Comparison of ENCODE assay signal across 16 mouse cellular contexts in the genomic region with DNA sequence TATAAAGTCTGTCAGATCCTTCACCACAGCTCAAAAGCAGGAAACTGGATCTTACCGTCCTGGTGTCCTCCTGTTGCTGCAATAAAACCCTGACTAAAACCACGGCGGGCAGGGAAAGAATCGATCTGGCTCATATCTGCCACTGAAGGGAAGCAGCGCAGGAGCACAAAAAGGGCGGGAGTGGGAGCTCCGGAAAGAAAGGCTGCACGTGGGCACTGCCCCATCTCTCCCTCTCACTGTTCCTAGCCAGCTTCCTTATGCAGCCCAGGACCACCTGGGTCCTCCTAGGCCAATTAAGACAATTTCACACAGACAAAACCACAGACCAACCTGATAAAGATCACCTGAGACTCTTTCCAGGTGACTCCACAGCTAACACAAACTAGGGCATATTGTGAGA. TPM values are rescaled to one million over a fixed set of nuclear protein-coding genes. Genes with fewer than 3 reads are reported as not detected.
A peak's percentile ranks its signal among the peaks of the same experiment; 100 is the strongest.
DNase-seq lines count a peak whose midpoint lies in the region; ATAC-seq and TF ChIP-seq lines count a peak whose summit lies in the region.
"Had no signal": no experiment of that assay in that cellular context is flagged by ENCODE, and none has a peak within 500 bp of the region (broad histone marks: within the 10 kb centered on the region; RNA-seq: fewer than 3 reads in every experiment).

No protein-coding gene starts in this region.

- peaks cover 44% of the 10 kb centered on the region for H3K4me1 ChIP-seq in heart, embryonic 10.5 days
- H3K4me1 ChIP-seq in lung, embryonic 14.5 days (ENCODE audit: insufficient read depth) = peaks cover 6% of the 10 kb centered on the region; the same call in 1 of the 2 replicates
- peaks cover 14% of the 10 kb centered on the region for H3K4me1 ChIP-seq in heart, postnatal 0 days (ENCODE audit: control insufficient read depth, insufficient read depth)

- peak overlapping the region; percentile 91 for H3K4me2 ChIP-seq in lung, embryonic 14.5 days
- H3K4me2 ChIP-seq in heart, postnatal 0 days (ENCODE audit: low read depth, low read length) = peak overlapping the region; percentile 63
- H3K4me2 ChIP-seq: limb, embryonic 12.5 days had no signal

- peak overlapping the region; percentile 41; the same call in 1 of the 2 replicates for H3K9ac ChIP-seq in lung, embryonic 14.5 days
- peak overlapping the region; percentile 87 for H3K9ac ChIP-seq in heart, postnatal 0 days (replicated peaks; ENCODE audit: low read depth, low read length)
- H3K9ac ChIP-seq: limb, embryonic 12.5 days had no signal

- WGBS in heart, embryonic 10.5 days = 38% methylated on average over 8 of the region's 8 CpGs
- 56% methylated on average over 8 of the region's 8 CpGs for WGBS in lung, embryonic 14.5 days
- WGBS in heart, postnatal 0 days = 8% methylated on average over 8 of the region's 8 CpGs

- H3K4me3 ChIP-seq in heart, embryonic 10.5 days = peak overlapping the region; percentile 75
- no peak overlapping the region for H3K4me3 ChIP-seq in lung, embryonic 14.5 days (ENCODE audit: low read depth, low read length)
- peak overlapping the region; percentile 71 for H3K4me3 ChIP-seq in heart, postnatal 0 days (ENCODE audit: low read depth, low read length)
- H3K4me3 ChIP-seq: limb, embryonic 12.5 days had no signal

- H3K36me3 ChIP-seq in heart, embryonic 10.5 days = 0 out of 2 replicates have a peak, but pooled peaks cover 3% of the 10 kb centered on the region
- peaks cover 6% of the 10 kb centered on the region; the same call in 1 of the 2 replicates for H3K36me3 ChIP-seq in lung, embryonic 14.5 days (ENCODE audit: insufficient read depth)
- 0 out of 2 replicates have a peak, but pooled peaks cover 3% of the 10 kb centered on the region for H3K36me3 ChIP-seq in heart, postnatal 0 days (replicated peaks; ENCODE audit: control insufficient read depth, insufficient read depth, low read length)
- H3K36me3 ChIP-seq: limb, embryonic 12.5 days had no signal

- no peaks in the 10 kb centered on the region for H3K9me3 ChIP-seq in heart, embryonic 10.5 days
- H3K9me3 ChIP-seq in lung, embryonic 14.5 days (ENCODE audit: low read depth, low read length) = no peaks in the 10 kb centered on the region
- no peaks in the 10 kb centered on the region for H3K9me3 ChIP-seq in heart, postnatal 0 days (replicated peaks; ENCODE audit: control insufficient read depth, low read length)
- H3K9me3 ChIP-seq: limb, embryonic 12.5 days had no signal

- ATAC-seq in lung, embryonic 14.5 days (ENCODE audit: insufficient read depth) = no peak
- no peak for ATAC-seq in heart, postnatal 0 days (ENCODE audit: insufficient read depth, low read depth)
- 0 out of 2 replicates have a peak, but pooled peaks have one; percentile 11 for ATAC-seq in megakaryocyte-erythroid progenitor cell, adult 5-6 weeks (replicated peaks; ENCODE audit: low FRiP score, low TSS enrichment, poor library complexity, severe bottlenecking)
- ATAC-seq: forebrain, embryonic 16.5 days; hindbrain, embryonic 16.5 days had no signal

- H3K27me3 ChIP-seq in heart, embryonic 10.5 days (ENCODE audit: insufficient read depth, poor library complexity, severe bottlenecking) = no peaks in the 10 kb centered on the region
- H3K27me3 ChIP-seq in lung, embryonic 14.5 days (ENCODE audit: insufficient read depth, low read length) = no peaks in the 10 kb centered on the region; the same call in 1 of the 2 replicates
- H3K27me3 ChIP-seq in heart, postnatal 0 days (ENCODE audit: control insufficient read depth, insufficient read depth, low read length) = no peaks in the 10 kb centered on the region

- no peak for TF ChIP-seq EP300 in heart, postnatal 0 days (IDR thresholded peaks at IDR 0.05; ENCODE audit: low read depth)

- DNase-seq in heart, embryonic 10.5 days (ENCODE audit: low spot score) = peak; percentile 66
- no peak for DNase-seq in heart, postnatal 4 days
- no peak for DNase-seq in lung, embryonic 14.5 days
- no peak for DNase-seq in lung, adult 18-20 months
- DNase-seq in heart, postnatal 0 days (ENCODE audit: low spot score) = no peak
- no peak for DNase-seq in ovary, adult 18-20 months (ENCODE audit: low spot score)
- DNase-seq in left cerebral cortex, adult 8-10 months (ENCODE audit: low spot score in 2 of 2) = no peak
- DNase-seq: adrenal gland, postnatal 14 days; B cell, adult 2 months; cerebellum, adult 9-10 months; gastrocnemius, postnatal 36 days; thymus, adult 18-20 months had no signal

- H3K27ac ChIP-seq in heart, embryonic 10.5 days = peak overlapping the region; percentile 97
- peak overlapping the region; percentile 78 for H3K27ac ChIP-seq in lung, embryonic 14.5 days (ENCODE audit: low read depth)
- H3K27ac ChIP-seq in heart, postnatal 0 days (ENCODE audit: low read depth) = peak overlapping the region; percentile 99
- H3K27ac ChIP-seq: limb, embryonic 12.5 days had no signal

- no peak for TF ChIP-seq CTCF in lung, embryonic 14.5 days (IDR thresholded peaks at IDR 0.05; ENCODE audit: low read depth)
- TF ChIP-seq CTCF in heart, postnatal 0 days (IDR thresholded peaks at IDR 0.05; ENCODE audit: low read depth) = no peak

RNA-seq across cellular contexts. Expression of gene Nexn, which starts 4.7 kb away (rescaled TPM):
- polyA plus RNA-seq in heart, embryonic 10.5 days (2016; fragmentation: Nextera tagmentation; extraction: Ambion mirVana) = 102 and 155 TPM in 2 replicates
- total RNA-seq in heart, postnatal 4 days (2021) = 100 to 1,000 TPM; 281 to 301 TPM
- 72.6 and 80.5 TPM in 2 replicates for polyA plus RNA-seq in lung, embryonic 14.5 days (2014; fragmentation: Nextera tagmentation; extraction: Ambion mirVana)
- total RNA-seq in heart, postnatal 0 days (2014; rRNA removed; ENCODE audit: low replicate concordance) = 32.1 and 88.6 TPM in 2 replicates
- 314 and 316 TPM in 2 replicates for polyA plus RNA-seq in heart, postnatal 0 days (2015; fragmentation: Nextera tagmentation; extraction: Ambion mirVana)
- total RNA-seq in megakaryocyte-erythroid progenitor cell, adult 5-6 weeks (2014; fragmentation: Nextera tagmentation) = not detected in 2 replicates
- total RNA-seq in megakaryocyte-erythroid progenitor cell, adult 5-6 weeks (2017) = 1.3 and 1.8 TPM in 2 replicates
- total RNA-seq in left cerebral cortex, adult 8-10 months (2022) = 1 to 10 TPM; 6.5 to 9.8 (median 7.7) TPM

RNA-seq across cellular contexts. Expression of gene Fubp1, which starts 51.2 kb away (rescaled TPM):
- polyA plus RNA-seq in heart, embryonic 10.5 days (2016; fragmentation: Nextera tagmentation; extraction: Ambion mirVana) = 179 and 249 TPM in 2 replicates
- total RNA-seq in heart, postnatal 4 days (2021) = 100 to 1,000 TPM in 1 of 2 experiments, 10 to 100 TPM in 1; 99.9 to 108 TPM
- polyA plus RNA-seq in lung, embryonic 14.5 days (2014; fragmentation: Nextera tagmentation; extraction: Ambion mirVana) = 300 and 305 TPM in 2 replicates
- total RNA-seq in heart, postnatal 0 days (2014; rRNA removed; ENCODE audit: low replicate concordance) = 71.2 and 131 TPM in 2 replicates
- polyA plus RNA-seq in heart, postnatal 0 days (2015; fragmentation: Nextera tagmentation; extraction: Ambion mirVana) = 72.9 and 80.7 TPM in 2 replicates
- 197 and 235 TPM in 2 replicates for total RNA-seq in megakaryocyte-erythroid progenitor cell, adult 5-6 weeks (2014; fragmentation: Nextera tagmentation)
- 282 and 332 TPM in 2 replicates for total RNA-seq in megakaryocyte-erythroid progenitor cell, adult 5-6 weeks (2017)
- total RNA-seq in left cerebral cortex, adult 8-10 months (2022) = 100 to 1,000 TPM in 3 of 4 experiments, 10 to 100 TPM in 1; 98.9 to 115 (median 104) TPM

RNA-seq across cellular contexts. Expression of gene Dnajb4, which starts 51.3 kb away (rescaled TPM):
- polyA plus RNA-seq in heart, embryonic 10.5 days (2016; fragmentation: Nextera tagmentation; extraction: Ambion mirVana) = 30.5 and 32.1 TPM in 2 replicates
- total RNA-seq in heart, postnatal 4 days (2021) = 10 to 100 TPM; 58.3 to 62.3 TPM
- polyA plus RNA-seq in lung, embryonic 14.5 days (2014; fragmentation: Nextera tagmentation; extraction: Ambion mirVana) = 33.7 and 36.8 TPM in 2 replicates
- total RNA-seq in heart, postnatal 0 days (2014; rRNA removed; ENCODE audit: low replicate concordance) = 52.9 and 54.5 TPM in 2 replicates
- polyA plus RNA-seq in heart, postnatal 0 days (2015; fragmentation: Nextera tagmentation; extraction: Ambion mirVana) = 60.1 TPM in 2 replicates
- 29.5 and 34.9 TPM in 2 replicates for total RNA-seq in megakaryocyte-erythroid progenitor cell, adult 5-6 weeks (2014; fragmentation: Nextera tagmentation)
- 74.0 and 111 TPM in 2 replicates for total RNA-seq in megakaryocyte-erythroid progenitor cell, adult 5-6 weeks (2017)
- 10 to 100 TPM; 62.7 to 70.1 (median 65.9) TPM for total RNA-seq in left cerebral cortex, adult 8-10 months (2022)
